Mouse (Mus musculus) frontal cortex, postnatal 36 days (tissue): ENCODE measurements around the gene Prg3.
A peak's percentile ranks its signal among the peaks of the same experiment; 100 is the strongest.

Source experiments
- DNase-seq, 2 experiments: peaks; one replicate each; pipeline ENCODE4 v3.0.0; 2022; ENCODE audit warnings: low spot score in 2 of 2

Gene Prg3

DNA sequence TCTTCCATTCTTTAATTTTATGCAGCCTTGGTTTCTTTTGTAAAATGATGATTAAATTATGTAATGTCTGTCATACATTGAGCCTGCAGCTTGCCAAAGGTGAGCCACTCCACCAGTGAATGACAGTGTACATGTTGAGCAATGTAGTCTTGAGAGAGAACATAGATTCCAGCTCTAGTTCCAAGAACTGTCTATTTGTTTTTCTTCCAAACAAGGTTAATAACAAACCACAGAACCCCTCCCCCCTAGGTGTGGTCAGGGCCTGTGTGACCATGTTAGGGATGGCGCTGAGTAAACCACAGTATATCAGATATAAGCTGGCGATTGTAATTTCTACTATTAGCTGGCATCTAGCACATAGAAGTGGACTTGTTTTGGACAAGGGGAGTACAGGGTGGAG lies 8.4 kb downstream of the Prg3 start:
- no peak for DNase-seq

GRCm38 (mm10) chr2:84999486-85000181 lies 11.6 kb downstream of the Prg3 start:
- DNase-seq, result no peak

GRCm38 (mm10) chr2:85001497-85001896 lies 13.5 kb downstream of the Prg3 start:
- DNase-seq, result no peak

GRCm38 (mm10) chr2:85002575-85002974 lies 14.6 kb downstream of the Prg3 start:
- DNase-seq, result no peak

GRCm38 (mm10) chr2:85004341-85004740 lies 16.3 kb downstream of the Prg3 start:
- DNase-seq, result peak; percentile 42 to 68

DNA sequence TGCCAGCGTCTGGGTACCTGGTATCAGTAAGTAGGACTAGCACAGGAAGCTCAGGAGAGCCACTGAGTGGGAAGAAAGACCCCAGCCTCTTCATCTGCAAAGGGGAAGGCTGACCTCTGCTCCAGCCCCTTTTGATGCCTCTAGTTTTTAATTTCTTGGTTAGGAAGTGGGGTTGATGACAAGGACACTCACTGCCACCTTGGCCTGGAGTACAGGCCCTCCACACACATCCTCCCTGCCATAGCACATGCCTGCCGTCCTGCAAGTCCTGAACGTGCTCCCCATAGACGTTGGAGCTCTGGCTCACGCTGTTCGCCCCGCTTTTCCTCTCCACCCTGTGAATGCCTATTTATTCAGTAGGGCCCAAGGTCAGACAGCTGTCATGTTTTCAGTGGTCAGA lies 18.6 kb downstream of the Prg3 start:
- DNase-seq, result no peak

GRCm38 (mm10) chr2:85007729-85008128 lies 19.7 kb downstream of the Prg3 start:
- DNase-seq, result peak in 1 of 2 experiments; percentile 32

- no peak for DNase-seq
Measured at GRCm38 (mm10) chr2:85009212-85009611, 21.2 kb downstream of the Prg3 start.

DNA sequence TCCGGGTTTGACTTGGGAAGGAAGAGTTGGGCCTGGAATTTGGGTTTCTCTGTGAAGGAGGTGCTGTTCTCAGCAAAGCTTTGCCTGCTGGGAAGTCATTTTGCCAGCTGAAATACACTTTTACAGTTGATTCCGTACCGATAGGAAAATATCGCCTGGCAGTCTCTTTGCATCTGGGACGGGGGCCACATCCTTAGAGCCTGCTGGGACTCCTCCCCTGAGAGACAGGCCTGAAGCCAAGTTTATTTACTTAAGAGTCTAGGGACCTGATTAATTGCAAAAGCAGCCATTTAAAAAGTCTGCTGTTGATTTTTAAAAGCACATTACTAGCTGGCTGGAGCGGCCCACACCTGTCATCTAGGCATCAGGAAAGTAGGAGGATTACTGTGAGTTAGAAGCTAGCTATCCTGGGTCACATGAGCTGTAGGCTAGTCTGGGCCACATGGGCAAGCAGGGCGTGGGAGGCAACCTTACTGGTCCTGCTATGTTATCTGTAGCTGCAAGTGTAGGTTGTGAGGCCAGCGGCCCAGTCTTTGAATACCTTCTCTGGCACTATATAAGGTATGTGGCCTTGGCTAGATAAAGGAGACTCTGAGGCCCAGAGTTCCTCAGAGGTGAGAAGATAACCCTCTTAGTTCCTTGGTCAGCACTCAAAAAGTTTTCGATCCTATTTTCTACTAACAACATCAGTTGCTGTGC lies 24.0 kb downstream of the Prg3 start:
- no peak for DNase-seq

- DNase-seq, result no peak
Measured at GRCm38 (mm10) chr2:85012679-85013078, 24.7 kb downstream of the Prg3 start.

DNA sequence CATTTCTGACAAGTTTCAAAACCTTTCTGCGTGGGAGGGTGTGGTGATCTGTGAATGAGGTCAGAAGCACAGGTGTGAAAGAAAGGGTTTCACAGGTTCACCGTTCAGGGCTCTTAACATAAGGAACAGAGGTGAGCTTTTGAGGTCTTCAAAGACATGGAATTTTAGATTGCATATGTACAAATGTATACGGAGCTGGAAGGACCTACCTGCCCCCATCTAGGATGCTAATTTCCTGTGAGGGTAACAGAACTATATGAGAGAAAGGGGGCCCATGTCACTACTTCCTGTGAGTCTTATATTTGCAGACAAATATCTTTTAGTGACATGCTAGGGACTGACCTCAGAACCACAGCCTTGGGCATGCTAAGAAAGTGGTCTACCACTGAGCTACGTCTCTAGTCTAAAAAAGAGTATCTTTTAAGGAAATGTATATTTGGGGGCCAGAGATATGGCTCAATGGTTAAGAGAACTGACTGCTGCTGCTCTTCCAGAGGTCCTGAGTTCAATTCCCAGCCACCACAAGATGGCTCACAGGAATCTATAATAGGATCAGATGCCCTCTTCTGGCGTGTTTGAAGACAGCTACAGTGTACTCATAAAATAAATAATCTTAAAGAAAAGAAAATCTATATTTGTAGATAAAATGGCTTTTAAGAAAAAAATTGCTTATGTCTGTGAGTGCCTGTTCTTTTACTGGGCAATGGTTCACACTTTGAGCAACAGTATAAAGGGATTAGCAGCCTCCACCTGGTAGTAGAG lies 26.0 kb downstream of the Prg3 start:
- DNase-seq, result no peak

- no peak for DNase-seq
Measured at GRCm38 (mm10) chr2:85014588-85014982, 26.6 kb downstream of the Prg3 start.

GRCm38 (mm10) chr2:85022043-85022442 lies 34.0 kb downstream of the Prg3 start:
- peak in 1 of 2 experiments; percentile 45 for DNase-seq

DNA sequence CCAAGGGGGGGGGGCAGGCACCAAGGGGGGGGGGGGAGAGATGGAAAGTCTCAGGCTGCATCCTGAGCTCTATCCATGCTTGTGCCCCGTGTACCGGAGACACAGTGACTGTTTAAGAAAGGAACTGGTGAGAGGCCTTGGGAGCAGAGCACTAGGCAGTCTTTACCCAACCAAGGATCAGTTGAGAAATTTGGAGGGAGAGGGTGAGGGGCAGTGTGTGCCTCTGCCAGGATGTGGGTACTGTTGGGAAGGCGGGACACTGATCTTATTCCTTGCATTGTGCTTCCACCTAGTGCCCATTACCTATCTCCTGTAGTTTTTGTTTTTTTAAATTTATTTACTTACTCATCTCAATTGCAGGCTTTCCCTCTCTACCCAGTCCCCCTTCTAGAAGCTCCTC lies 38.2 kb downstream of the Prg3 start:
- DNase-seq, result no peak

- DNase-seq, result no peak
Measured at GRCm38 (mm10) chr2:85027281-85027680, 39.3 kb downstream of the Prg3 start.

DNA sequence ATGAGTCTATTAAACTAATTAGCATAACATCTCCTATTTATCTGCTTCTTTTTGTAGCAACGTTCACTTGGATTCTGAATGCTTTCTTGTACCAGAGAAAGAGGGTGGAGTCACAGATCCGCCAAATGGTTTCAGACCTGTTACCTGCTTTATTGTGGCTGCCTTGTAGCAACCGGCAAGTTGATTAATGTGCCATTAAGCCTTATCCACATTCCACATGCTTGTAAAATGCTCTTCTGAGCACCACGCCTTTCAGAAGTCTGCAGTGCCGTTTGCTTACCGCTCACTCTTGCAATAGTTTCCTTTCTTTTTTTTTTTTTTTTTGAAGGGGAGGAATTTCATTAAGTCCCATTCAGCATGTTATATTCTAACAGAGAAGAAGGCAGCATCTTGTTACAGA lies 41.9 kb downstream of the Prg3 start:
- no peak for DNase-seq

GRCm38 (mm10) chr2:85030989-85031388 lies 43.0 kb downstream of the Prg3 start:
- DNase-seq, result peak in 1 of 2 experiments; percentile 44

DNA sequence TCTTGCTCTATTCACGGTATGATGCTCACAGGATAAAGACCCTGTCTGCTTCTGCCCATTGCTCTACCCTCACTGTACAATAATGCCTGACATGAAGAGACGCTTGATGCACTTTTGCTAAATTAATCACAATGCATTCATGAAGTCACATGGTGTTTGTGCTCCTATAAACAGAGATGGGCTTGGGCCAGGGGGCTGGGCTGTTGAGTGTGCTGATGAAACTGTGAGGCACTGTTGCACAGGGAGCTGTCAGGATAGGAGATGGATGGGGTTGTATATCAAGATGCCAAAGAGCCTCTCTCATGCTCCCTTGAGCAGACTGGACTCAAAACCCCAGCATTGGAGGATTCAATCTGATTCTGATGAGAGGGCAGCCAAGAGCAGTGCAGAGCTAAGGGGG lies 45.1 kb downstream of the Prg3 start:
- no peak for DNase-seq

DNA sequence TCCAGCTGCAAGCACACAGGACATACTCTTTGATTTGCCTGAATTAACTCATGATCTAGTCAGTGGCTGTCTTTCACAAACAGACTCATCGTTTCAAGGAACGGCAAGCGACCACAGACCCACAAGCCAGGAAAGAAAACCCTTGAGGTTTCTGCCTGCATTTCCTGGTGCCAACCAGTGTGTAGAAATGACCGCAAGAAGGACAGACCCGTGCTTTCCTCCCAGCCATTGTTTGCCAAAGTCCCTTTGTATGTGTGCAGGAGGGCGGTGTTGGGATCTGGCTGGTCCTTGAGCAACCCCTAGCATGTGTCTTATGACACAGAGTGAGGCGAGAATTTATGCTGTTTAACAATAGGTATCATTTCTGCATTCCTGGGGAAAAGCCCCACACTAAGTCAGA lies 46.2 kb downstream of the Prg3 start:
- no peak for DNase-seq

- DNase-seq, result no peak
Measured at GRCm38 (mm10) chr2:85036507-85037046, 48.6 kb downstream of the Prg3 start.

GRCm38 (mm10) chr2:85037047-85038026 lies 49.3 kb downstream of the Prg3 start, which contains the start of the genes Ssrp1 and P2rx3:
Ssrp1 (plus strand) TSS chr2:85037234.
P2rx3 (minus strand) TSS chr2:85037462.
- peak; percentile 94 to 95 for DNase-seq
